Mouse (Mus musculus) gastrocnemius, adult 18-20 months (tissue): ENCODE results near the gene Sell. TPM values are rescaled to one million over a fixed set of nuclear protein-coding genes. Genes with fewer than 3 reads are reported as not detected.
"Not testable (repeated sequence)": the region's sequence is repeated elsewhere in the genome, so short reads cannot be mapped to it uniquely, and the experiment has no call there.

Experiments
- DNase-seq: peaks from one replicate; pipeline ENCODE4 v3.0.0; 2021; ENCODE audit warnings: low spot score
- long read RNA-seq, 2 experiments: library from polyadenylated mRNA; stranded (forward); transcript quantifications; one replicate each; pipeline ENCODE4 v2.0.0; 2021
- total RNA-seq, 2 experiments: library from RNA; stranded (reverse); gene quantifications; 2 replicates each; pipeline ENCODE4 v1.2.3; 2021

Gene Sell
- not detected for total RNA-seq
- long read RNA-seq, experiment 1: 0 reads
- long read RNA-seq, experiment 2: 0 reads

- no peak for DNase-seq
These were observed at the start of gene Sell for GRCm38 (mm10) chr1:164061925-164062324. Gene Sell (plus strand): TSS chr1:164061982.

- no peak for DNase-seq
These were observed 47.2 kb upstream of the Sell start for GRCm38 (mm10) chr1:164014616-164015015.

- no peak for DNase-seq
These were observed 43.4 kb upstream of the Sell start for GRCm38 (mm10) chr1:164018221-164018896.

- no peak for DNase-seq
These were observed 42.0 kb upstream of the Sell start for GRCm38 (mm10) chr1:164019789-164020188.

- DNase-seq: not testable (repeated sequence)
These were observed 41.0 kb upstream of the Sell start for GRCm38 (mm10) chr1:164020746-164021145.

GRCm38 (mm10) chr1:164022106-164022505 lies 39.7 kb upstream of the Sell start:
- DNase-seq: not testable (repeated sequence)

- no peak for DNase-seq
These were observed 36.1 kb upstream of the Sell start for GRCm38 (mm10) chr1:164025685-164026084.

GRCm38 (mm10) chr1:164027416-164027815 lies 34.4 kb upstream of the Sell start:
- no peak for DNase-seq

GRCm38 (mm10) chr1:164040385-164041135 lies 21.2 kb upstream of the Sell start:
- no peak for DNase-seq

- DNase-seq: no peak
These were observed 18.2 kb upstream of the Sell start for GRCm38 (mm10) chr1:164043549-164043948.

GRCm38 (mm10) chr1:164047934-164048333 lies 13.8 kb upstream of the Sell start, which contains the start of gene Sele:
Gene Sele (plus strand): TSS chr1:164048234.
- DNase-seq: no peak

- DNase-seq: no peak
These were observed 8.2 kb upstream of the Sell start for GRCm38 (mm10) chr1:164053561-164053960.

- no peak for DNase-seq
These were observed 7.0 kb upstream of the Sell start for GRCm38 (mm10) chr1:164054800-164055199.

GRCm38 (mm10) chr1:164060071-164060470 lies 1.7 kb upstream of the Sell start:
- DNase-seq: no peak

GRCm38 (mm10) chr1:164061278-164061677 lies 504 bp upstream of the Sell start:
- peak; percentile 13 for DNase-seq

GRCm38 (mm10) chr1:164062856-164063255 lies 1.1 kb downstream of the Sell start:
- DNase-seq: no peak

GRCm38 (mm10) chr1:164063745-164064144 lies 2.0 kb downstream of the Sell start:
- no peak for DNase-seq

GRCm38 (mm10) chr1:164069261-164069660 lies 7.5 kb downstream of the Sell start:
- DNase-seq: no peak

- no peak for DNase-seq
These were observed 8.7 kb downstream of the Sell start for GRCm38 (mm10) chr1:164070461-164070860.

- DNase-seq: no peak
These were observed 9.3 kb downstream of the Sell start for GRCm38 (mm10) chr1:164071111-164071510.

GRCm38 (mm10) chr1:164072001-164072400 lies 10.2 kb downstream of the Sell start:
- DNase-seq: no peak

GRCm38 (mm10) chr1:164073091-164073490 lies 11.3 kb downstream of the Sell start:
- no peak for DNase-seq

- DNase-seq: no peak
These were observed 12.0 kb downstream of the Sell start for GRCm38 (mm10) chr1:164073803-164074202.
